Mouse (Mus musculus) ES-Bruce4 (cell line): Measurements from ENCODE around the gene Ghrh.

Experiments used
- CTCF ChIP-seq: IDR thresholded peaks from one replicate; pipeline ENCODE4 v1.8.1; 2011; ENCODE audit warnings: low read depth, low read length
- POLR2A ChIP-seq: IDR thresholded peaks from one replicate; pipeline ENCODE4 v1.8.1; 2011; ENCODE audit warnings: low read length; ENCODE audit not compliant: insufficient read depth

DNA sequence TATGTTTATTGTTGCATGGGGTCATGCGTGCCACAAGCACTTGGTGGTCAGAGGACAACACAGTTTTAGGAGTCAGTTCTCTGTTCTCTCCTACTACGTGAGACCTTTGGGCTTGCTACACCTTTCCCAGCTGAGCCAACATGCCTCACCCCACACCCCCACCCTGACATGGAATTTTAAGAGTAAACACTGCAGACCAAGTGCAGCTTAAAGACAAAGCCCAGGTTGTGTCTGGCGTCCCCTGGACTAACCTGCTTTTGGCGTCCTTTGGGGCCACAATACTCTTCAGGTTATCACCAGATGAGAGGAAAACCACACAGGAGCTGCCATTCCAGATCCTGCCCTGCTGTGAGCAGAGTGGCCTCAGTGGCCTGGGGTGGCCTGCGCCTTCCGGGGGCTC is 47.6 kb upstream of the Ghrh start:
- TF ChIP-seq CTCF: no peak
- no peak for TF ChIP-seq POLR2A
